Mouse (Mus musculus) activated CD4-positive, CD25-positive, alpha-beta regulatory T cell, adult 4 months (primary cell): Measurements from ENCODE around the gene Ednrb. TPM values are rescaled to one million over a fixed set of nuclear protein-coding genes. Genes with fewer than 3 reads are reported as not detected.
"Not testable (repeated sequence)": the region's sequence is repeated elsewhere in the genome, so short reads cannot be mapped to it uniquely, and the experiment has no call there.

Source experiments
- ATAC-seq: one replicate; pipeline ENCODE4 v1.8.0; 2017
- polyA plus RNA-seq, 2 experiments: library from polyadenylated mRNA; unstranded; fragments of 100-300 nt; shearing (Covaris generic); gene quantifications; one replicate each; pipeline ENCODE4 v1.2.1; 2017

Ednrb gene
- polyA plus RNA-seq, 2 experiments from 2014 or later, result not detected

DNA sequence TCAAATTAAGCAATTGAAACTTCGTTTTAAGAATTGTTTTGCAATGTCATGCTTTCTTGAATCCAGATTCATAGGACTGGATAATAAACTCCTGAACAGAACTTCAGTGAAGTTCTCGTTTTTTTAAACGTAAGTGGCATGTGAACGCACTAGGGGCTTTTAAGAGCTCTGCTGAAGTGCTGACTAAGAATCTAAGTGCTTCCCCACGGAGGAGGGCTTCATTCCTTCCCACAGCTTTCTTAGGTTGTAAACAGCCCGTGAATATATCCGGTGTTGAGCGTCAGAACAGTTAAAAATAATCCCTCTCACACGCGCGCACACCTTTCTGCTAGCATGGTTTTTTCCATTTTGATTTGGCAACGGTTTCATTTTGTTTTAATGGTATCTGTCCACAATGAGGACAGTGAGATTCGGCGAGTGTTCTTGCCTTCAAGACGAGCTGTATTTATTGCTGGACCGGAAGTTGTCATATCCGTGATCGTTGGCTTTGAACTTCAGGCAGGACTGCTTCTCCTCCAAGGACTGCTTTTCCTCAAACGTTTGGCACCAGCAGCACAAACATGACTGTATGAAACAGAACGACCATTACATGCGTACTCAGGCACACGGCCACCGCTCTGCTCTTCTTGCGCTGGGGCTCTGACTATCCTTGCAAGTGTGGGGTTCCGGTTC is 27.4 kb downstream of the Ednrb start:
- no peak for ATAC-seq

DNA sequence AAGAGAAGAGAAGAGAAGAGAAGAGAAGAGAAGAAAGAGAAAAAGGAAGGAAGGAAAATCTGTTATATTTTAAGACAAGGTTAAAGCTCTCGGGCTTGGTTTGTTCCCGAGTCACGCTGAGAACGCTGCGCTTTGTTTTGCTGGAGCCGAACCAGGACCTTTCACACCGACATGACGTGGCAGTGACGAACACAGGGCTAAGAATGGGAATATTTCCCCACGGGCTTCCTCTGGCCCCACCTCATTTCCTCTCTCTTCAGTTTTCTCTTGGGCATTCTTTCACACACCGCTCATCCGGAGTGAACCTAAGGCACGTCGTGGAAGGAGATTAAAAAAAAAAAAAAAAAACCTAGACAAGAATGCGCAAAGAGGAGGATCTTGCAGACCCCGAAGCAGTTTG is 28.7 kb downstream of the Ednrb start:
- ATAC-seq, result no peak

GRCm38 (mm10) chr14:103814015-103814691 is 30.0 kb downstream of the Ednrb start:
- ATAC-seq, result no peak

- no peak for ATAC-seq
Measured at GRCm38 (mm10) chr14:103813246-103813645, 31.0 kb downstream of the Ednrb start.

GRCm38 (mm10) chr14:103811291-103811690 is 32.9 kb downstream of the Ednrb start:
- ATAC-seq, result no peak

DNA sequence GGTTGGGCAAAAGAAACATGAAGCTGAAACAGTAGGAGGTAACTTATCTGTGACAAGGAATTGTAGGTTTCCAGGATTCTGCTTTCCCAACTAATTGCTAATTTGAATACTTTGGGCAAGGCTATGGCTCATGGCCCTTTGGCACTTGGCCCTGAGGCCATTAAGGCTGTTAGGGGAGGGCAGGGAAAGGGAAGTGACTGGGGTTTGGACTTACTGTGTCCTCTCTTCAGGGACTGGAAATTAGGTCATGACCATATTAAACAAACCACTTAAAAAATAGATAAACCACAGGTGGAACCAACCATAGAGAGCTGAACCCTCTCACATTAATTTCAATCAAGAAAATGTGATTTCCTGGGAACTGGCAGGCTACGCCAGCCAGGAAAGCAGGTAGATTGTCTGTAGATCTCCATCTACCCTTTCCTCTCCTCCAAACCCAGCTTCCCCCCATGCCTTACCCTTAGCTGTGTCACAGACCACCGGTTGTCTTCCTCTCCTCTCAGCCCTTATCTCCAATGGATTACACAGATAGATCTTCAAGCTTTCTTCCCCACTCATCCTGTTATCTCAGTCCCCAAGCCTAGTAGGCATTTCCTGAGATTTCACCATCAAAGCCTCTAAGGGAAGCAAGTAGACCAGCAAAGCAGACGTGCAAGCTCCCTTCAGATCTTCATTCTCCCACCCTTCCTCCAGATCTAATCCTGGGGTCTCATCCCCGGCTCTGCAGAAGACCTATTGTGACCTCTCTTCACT is 40.1 kb downstream of the Ednrb start:
- ATAC-seq, result no peak

- ATAC-seq, result no peak
Measured at GRCm38 (mm10) chr14:103797123-103797522, 47.1 kb downstream of the Ednrb start.

DNA sequence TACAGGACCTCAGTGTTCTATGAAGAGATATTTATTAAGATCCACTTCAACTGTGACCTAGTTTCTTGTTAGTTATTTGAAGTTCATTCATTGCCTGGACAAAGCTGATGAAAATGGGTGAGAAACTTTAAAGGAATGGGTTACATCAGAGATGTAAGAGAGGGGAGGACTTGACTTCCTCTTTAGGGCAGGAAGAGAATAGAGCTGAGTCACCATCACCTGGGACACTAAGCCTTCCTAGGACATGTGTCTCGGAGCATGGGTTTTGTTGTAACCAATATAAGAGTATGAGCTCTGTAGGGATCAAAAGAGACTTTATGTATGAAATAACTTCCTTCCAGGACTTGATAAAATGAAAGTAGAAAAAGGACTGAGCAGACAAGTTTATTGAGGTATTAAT is 48.6 kb downstream of the Ednrb start:
- no peak for ATAC-seq

DNA sequence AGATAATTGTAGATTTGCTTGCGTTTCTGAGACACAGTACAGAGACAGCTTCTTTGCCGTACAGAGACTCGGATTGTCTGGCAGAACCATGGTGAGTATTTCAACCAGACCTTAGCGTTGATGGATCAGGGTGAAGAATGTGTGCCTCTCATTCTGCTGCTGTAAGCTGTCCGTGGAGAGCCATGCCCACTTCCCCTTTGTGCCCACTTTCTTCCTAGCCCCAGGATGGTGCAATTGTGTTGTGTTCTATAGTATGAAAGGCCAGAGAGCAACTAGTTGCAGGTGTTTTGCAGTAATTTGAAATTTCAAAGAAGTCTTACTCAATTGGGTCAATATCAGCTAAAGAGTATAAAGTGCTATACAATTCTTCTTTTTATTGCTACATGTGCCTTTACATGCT is 50.8 kb downstream of the Ednrb start:
- ATAC-seq, result no peak

DNA sequence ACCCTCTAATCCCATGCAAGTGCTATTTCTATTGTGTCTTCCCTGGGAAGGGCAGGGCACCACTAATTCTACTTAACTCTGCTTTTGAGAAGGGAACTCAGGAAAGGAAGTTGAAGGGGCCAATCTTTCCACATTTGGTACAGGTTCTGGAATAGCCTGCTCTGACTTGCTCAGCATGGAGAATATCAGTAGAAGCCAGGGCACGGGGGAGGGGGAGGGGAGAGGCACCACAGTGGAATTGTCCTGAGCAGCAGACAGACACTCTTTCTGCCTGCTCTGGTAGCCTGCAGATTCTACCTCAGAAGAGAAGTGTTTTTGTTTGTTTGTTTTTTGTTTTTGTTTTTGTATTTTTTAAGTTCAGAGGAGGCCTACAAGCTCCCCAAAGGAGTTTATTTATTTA is 51.5 kb downstream of the Ednrb start:
- ATAC-seq, result no peak

- ATAC-seq, result no peak
Measured at GRCm38 (mm10) chr14:103787547-103787946, 56.7 kb downstream of the Ednrb start.

DNA sequence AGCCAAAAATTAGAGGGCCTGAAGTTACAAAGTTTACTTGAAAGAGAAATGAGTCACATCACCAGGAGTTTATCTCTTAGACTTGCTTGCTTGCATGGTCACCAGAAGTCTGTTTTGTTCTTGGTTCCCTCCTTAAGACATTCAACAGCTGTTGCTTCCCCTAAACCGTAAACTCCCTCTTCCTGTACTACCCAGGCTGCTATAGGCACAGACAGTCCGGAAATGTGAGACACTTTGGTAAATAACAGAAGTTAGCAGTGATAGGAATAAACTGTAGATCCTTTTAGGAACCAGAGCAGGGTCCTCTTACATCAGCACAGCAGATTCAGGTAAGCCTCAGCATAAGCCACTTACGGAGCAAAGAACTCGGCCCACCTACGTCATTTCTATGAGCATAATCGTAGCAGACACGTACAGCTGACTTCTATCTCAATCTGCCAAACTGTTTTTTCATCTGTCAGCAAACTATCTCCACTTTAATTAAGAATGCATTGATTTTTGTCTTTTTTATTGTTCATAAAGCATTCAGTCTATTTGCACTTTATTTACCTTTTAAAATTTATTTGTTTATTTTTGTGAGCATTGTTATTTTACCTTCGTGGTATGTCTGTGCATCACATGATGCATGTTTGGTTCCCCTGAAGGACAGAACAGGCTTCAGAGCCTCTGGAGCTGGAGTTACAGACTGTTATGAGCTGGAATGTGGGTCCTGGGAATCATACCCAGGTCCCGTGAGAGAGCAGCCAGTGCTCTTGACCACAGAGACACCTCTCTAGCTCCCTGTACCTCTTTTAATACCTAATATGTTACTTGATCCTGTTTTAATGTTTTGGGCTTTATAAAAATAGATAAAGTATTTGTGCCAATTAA is 58.9 kb downstream of the Ednrb start:
- ATAC-seq, result no peak

- not testable (repeated sequence) for ATAC-seq
Measured at GRCm38 (mm10) chr14:103780336-103780735, 63.9 kb downstream of the Ednrb start.

GRCm38 (mm10) chr14:103779276-103779675 is 64.9 kb downstream of the Ednrb start:
- ATAC-seq, result no peak

DNA sequence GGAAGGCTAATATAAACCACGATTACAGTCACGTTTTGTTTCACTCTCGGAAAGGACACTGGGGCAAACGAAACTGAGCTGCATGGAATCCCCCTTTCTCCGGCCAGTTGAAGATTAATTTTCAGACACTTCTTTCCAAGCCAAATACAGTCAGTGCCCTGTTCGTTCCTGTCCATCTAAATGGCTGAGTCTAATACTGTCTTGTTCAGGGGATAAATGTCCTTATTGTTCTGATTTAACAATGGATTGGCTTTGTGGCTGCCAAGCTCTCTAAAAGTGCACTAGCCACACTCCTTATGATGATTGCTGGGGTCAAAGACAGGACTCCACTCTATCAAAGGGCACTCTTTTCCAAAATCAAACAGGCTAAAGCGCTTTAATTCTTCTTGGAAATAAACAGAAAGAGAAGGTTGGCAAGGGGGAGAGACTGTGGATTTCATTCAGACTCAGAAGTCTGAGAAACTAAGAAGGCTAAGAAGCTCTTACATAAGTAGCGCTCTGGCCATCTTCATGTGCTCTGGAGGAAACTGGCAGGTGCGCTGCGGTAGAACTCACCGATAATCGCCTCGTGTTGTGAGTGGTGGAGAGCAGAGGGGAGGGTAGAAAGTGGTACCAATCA is 65.6 kb downstream of the Ednrb start:
- ATAC-seq, result no peak

GRCm38 (mm10) chr14:103778009-103778431 is 66.2 kb downstream of the Ednrb start:
- ATAC-seq, result no peak

DNA sequence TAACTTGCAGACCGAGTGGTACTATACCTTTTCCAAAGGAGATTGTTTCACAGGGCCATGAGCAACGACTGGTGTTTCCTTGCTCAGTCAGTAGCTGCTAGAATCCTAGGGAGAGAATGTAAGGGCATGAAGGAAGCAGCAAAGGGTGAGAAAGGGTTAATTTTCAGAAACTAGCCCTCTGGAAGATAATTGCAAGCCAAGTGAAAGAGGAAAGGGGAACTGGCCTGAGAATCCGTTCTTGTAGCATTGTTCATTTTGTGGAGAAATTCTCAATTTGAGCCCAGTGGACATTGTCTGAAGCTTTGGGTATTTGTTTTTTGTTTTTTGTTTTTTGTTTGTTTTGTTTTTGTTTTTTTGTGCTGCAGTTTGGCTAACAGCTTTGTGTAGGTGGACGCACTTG is 66.8 kb downstream of the Ednrb start:
- no peak for ATAC-seq

DNA sequence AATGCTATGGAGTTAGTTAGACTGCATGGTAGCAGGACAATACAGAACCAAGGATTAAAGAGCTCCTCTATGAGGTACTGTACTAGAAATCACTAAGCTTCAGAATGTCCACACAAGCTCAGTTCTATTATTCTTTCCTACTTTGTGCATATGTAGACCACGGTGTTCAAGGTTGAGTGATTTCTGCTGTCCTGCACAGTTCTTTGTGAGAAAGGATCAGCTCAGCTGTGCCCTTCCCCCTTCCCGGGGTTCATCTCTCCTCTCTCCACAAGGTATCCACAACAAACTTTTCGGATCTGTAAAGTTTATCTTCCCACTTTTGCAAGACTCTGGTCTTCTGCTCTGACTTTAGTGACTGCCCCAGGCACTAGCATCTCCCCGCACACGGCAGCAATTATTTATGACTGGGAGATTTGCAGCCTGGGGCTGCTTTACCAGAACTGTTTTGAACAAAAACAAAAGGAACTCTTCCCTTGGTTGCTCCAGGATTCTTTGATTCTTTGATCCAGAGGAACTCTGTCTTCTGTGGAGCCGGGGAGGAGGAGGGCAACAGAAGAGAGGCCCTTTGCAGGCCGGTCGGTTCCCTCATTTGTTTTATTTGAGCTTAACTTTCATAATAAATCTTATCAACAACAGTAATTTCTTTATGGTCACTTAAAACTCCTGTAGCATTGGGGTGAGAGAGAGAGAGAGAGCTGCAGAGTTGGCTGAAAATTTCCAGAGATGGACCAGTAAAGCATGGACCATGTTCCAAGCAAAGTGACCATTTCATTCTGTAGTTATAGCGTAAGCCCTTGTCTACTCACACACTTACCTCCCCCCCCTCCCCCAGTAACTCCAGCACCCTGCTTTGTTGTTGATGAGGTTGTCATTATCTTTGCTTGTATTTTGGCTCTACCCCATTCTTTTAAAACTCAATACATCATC is 74.6 kb downstream of the Ednrb start:
- ATAC-seq, result no peak

GRCm38 (mm10) chr14:103767488-103767887 is 76.7 kb downstream of the Ednrb start:
- no peak for ATAC-seq
